Mouse (Mus musculus) CD4-positive, CD25-positive, alpha-beta regulatory T cell, adult 9 weeks (primary cell): ENCODE measurements around the gene Sem1. TPM values are rescaled to one million over a fixed set of nuclear protein-coding genes. Genes with fewer than 3 reads are reported as not detected.

ENCODE experiments used
- polyA plus RNA-seq: library from polyadenylated mRNA; unstranded; fragments of 100-300 nt; shearing (Covaris generic); gene quantifications from one replicate; pipeline ENCODE4 v1.2.1, GENCODE M21; 2017

Gene Sem1
- polyA plus RNA-seq = 143 TPM

DNA sequence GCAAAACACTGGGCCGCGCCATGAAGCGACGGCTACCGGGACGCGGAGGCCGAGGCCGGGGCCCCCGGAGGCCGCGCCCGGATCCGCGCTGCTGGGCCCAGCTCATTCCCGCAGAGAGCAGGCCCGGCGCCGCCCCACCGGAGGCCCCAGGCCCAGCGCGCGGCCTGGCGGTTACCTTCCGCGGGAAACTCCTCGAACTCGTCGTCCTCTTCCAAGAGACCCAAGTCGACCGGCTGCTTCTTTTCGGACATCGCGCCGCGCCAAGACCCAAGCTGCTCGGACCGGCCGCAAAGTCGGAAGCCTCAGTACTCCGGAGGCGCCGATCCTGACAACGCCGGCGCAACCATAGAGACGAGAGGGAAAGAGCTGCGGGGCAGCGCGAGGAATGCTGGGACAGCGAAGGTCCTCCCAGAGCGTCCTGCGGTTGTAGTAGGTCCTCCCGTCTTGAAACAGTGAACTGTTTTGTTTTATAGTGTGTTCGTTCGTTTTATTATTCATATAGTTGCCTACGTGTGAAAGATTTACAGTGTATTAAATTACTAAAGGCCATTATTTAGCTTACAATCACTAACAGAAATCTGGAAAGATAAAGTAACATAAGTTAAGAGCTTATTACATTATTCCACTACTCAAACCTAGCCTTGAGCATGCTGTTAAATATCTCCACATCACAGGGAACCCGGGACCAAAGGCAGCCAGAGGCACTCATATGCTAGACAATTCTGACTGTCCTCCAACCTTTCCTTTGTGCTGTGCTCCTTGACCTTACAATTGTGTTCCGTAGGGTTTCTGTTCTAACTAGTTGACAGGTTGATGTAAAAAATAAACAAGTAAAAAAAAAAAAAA, at the start of gene Sem1:
Gene Sem1, minus strand, starts transcription at position 360 of the 846 bp plus-strand sequence.

